Comparison of ENCODE assay signal across 25 mouse cellular contexts in the genomic region with DNA sequence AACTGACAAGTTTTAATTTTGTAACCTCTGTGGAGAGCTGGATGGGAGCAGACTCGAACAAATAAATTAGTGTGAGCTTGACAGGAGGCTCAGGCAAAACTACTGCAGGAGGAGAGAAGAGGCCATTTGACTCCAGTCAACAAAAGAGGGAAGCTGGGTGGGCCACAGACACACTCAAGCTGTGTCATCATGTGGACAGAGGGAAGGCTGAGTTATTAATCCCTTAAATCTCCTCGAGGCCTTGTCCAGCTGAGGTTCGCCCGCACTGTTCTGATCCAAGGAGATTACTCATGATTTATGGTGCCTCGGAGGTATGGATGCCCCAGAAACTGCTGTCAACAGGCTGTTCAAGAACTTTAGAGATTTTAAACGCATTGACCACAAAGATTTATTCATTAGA.
DNase-seq lines count a peak whose midpoint lies in the region; ATAC-seq lines count a peak whose summit lies in the region.
"Had no signal": no experiment of that assay in that cellular context is flagged by ENCODE, and none has a peak within 500 bp of the region (broad histone marks: within the 10 kb centered on the region; RNA-seq: fewer than 3 reads in every experiment).

No protein-coding gene starts in this region.

- H3K9me3 ChIP-seq in kidney, embryonic 15.5 days (replicated peaks) = no peaks in the 10 kb centered on the region
- H3K9me3 ChIP-seq in forebrain, embryonic 13.5 days (replicated peaks) = no peaks in the 10 kb centered on the region
- H3K9me3 ChIP-seq: embryonic facial prominence, embryonic 10.5 days; heart, embryonic 10.5 days; hindbrain, embryonic 10.5 days; limb, embryonic 15.5 days had no signal

- H3K4me2 ChIP-seq in kidney, embryonic 15.5 days = no peak overlapping the region
- no peak overlapping the region for H3K4me2 ChIP-seq in forebrain, embryonic 13.5 days
- H3K4me2 ChIP-seq: limb, embryonic 15.5 days; lung, embryonic 14.5 days had no signal

- H3K27ac ChIP-seq in kidney, embryonic 15.5 days = no peak overlapping the region; the same call in 1 of the 2 replicates
- no peak overlapping the region for H3K27ac ChIP-seq in forebrain, embryonic 13.5 days
- H3K27ac ChIP-seq: embryonic facial prominence, embryonic 10.5 days; heart, embryonic 10.5 days; hindbrain, embryonic 10.5 days; limb, embryonic 15.5 days; liver, embryonic 14.5 days had no signal

- 17% methylated on average over 6 of the region's 6 CpGs for WGBS in kidney, embryonic 15.5 days
- WGBS in forebrain, embryonic 13.5 days = 75% methylated on average over 6 of the region's 6 CpGs

- peak; percentile 21 to 60 for DNase-seq in adrenal gland, adult (ENCODE audit: inconsistent age in 2 of 2, low spot score in 1 of 2)
- no peak for DNase-seq in adrenal gland, adult 18-20 months (ENCODE audit: low spot score in 2 of 2)
- DNase-seq in kidney, postnatal 4 days = peak; percentile 3 to 16
- peak; percentile 8 for DNase-seq in adrenal gland, postnatal 10 days
- DNase-seq in embryo, embryonic 11.5 days (ENCODE audit: low read depth, low spot score) = peak; percentile 16
- DNase-seq in cerebellum, postnatal 36 days = no peak
- DNase-seq: cerebellum, adult 11-12 months; cerebellum, postnatal 10 days; gastrocnemius, postnatal 10 days; kidney, postnatal 25 days; lung, embryonic 14.5 days; thymus, postnatal 14 days had no signal

- no peaks in the 10 kb centered on the region for H3K36me3 ChIP-seq in kidney, embryonic 15.5 days
- no peaks in the 10 kb centered on the region for H3K36me3 ChIP-seq in forebrain, embryonic 13.5 days (ENCODE audit: poor library complexity, severe bottlenecking)
- H3K36me3 ChIP-seq: embryonic facial prominence, embryonic 10.5 days; heart, embryonic 10.5 days; hindbrain, embryonic 10.5 days; limb, embryonic 15.5 days had no signal

- H3K9ac ChIP-seq in kidney, embryonic 15.5 days = no peak overlapping the region
- H3K9ac ChIP-seq in forebrain, embryonic 13.5 days = no peak overlapping the region
- H3K9ac ChIP-seq: limb, embryonic 15.5 days; liver, embryonic 14.5 days; lung, embryonic 14.5 days had no signal

- no peaks in the 10 kb centered on the region for H3K27me3 ChIP-seq in kidney, embryonic 15.5 days
- no peaks in the 10 kb centered on the region for H3K27me3 ChIP-seq in forebrain, embryonic 13.5 days
- H3K27me3 ChIP-seq: limb, embryonic 15.5 days had no signal

- peaks cover 19% of the 10 kb centered on the region for H3K4me1 ChIP-seq in kidney, embryonic 15.5 days
- no peaks in the 10 kb centered on the region for H3K4me1 ChIP-seq in forebrain, embryonic 13.5 days
- H3K4me1 ChIP-seq: embryonic facial prominence, embryonic 10.5 days; heart, embryonic 10.5 days; hindbrain, embryonic 10.5 days; limb, embryonic 15.5 days had no signal

- no peak overlapping the region for H3K4me3 ChIP-seq in kidney, embryonic 15.5 days (replicated peaks)
- H3K4me3 ChIP-seq in forebrain, embryonic 13.5 days = no peak overlapping the region
- H3K4me3 ChIP-seq: embryonic facial prominence, embryonic 10.5 days; heart, embryonic 10.5 days; hindbrain, embryonic 10.5 days; limb, embryonic 15.5 days; myocyte had no signal

- ATAC-seq in kidney, embryonic 15.5 days (replicated peaks; ENCODE audit: low FRiP score) = no peak; the same call in 1 of the 2 replicates
- no peak for ATAC-seq in forebrain, embryonic 13.5 days
- ATAC-seq: CD4-positive, CD25-positive, alpha-beta regulatory T cell, adult 4 months; forebrain, embryonic 16.5 days; hindbrain, embryonic 16.5 days; intestine, embryonic 16.5 days; midbrain, embryonic 16.5 days had no signal

Comparison
In these comparisons a context has a peak if more than half of its experiments do, and no peak if none do; other contexts are left out.
1. DNase-seq: peak in adrenal gland, adult (2 of 2), kidney, postnatal 4 days (2 of 2), adrenal gland, postnatal 10 days (single experiment) and embryo, embryonic 11.5 days (single experiment); none in adrenal gland, adult 18-20 months (0 of 2) and cerebellum, postnatal 36 days (0 of 2).